Mouse (Mus musculus): ENCODE data around the gene Jak3.

DNA sequence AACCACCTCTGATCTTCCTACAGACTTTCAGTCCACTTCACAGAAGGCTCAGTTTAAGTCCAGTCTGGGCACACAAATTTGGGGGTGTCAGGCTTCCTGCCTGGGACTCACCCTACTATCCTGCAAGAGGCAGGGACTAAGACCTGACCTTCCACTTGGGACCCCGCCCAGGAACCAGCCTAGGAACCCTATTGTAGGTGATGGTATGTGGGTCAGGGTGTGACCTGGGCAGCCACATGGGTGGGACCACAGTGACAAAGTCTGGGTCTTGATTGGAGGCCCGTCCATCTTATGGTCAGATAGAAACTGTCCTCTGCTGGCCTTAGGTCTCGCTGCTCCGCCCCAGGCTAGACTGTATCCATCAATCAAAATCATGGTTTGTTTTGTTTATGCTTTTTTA is 48.3 kb downstream of the Jak3 start:
- TF ChIP-seq POLR2A (IDR thresholded peaks at IDR 0.05; ENCODE audit: low read depth, low read length): no peak
- no peak for TF ChIP-seq CTCF (IDR thresholded peaks at IDR 0.05; ENCODE audit: extremely low read depth, insufficient read length, insufficient replicate concordance, low read depth, low read length)

Measured in small intestine, adult 2 months (tissue).